Comparison of ENCODE assay signal across 26 mouse cellular contexts in genomic region chr1:178419608-178420007, GRCm38 (mm10).
"Had no signal": no experiment of that assay in that cellular context is flagged by ENCODE, and none has a peak within 500 bp of the region (broad histone marks: within the 10 kb centered on the region; RNA-seq: fewer than 3 reads in every experiment).

No protein-coding gene starts in this region.

- H3K27me3 ChIP-seq: heart, embryonic 13.5 days; heart, embryonic 15.5 days; hindbrain, embryonic 12.5 days; intestine, embryonic 15.5 days; kidney, embryonic 15.5 days; limb, embryonic 12.5 days had no signal

- DNase-seq: gastrocnemius, adult 2 months; gastrocnemius, postnatal 10 days; gastrocnemius, postnatal 25 days; heart, adult 11 months; heart, adult 2 months; heart, postnatal 14 days; heart, postnatal 36 days; kidney, adult 18-20 months; kidney, adult 8-10 months; kidney, postnatal 14 days; kidney, postnatal 4 days; liver had no signal

- H3K4me1 ChIP-seq: heart, embryonic 13.5 days; heart, embryonic 15.5 days; hindbrain, embryonic 12.5 days; intestine, embryonic 15.5 days; kidney, embryonic 15.5 days had no signal

- H3K27ac ChIP-seq: gastrocnemius, adult 2 months; heart, adult 2 months; heart, embryonic 13.5 days; heart, embryonic 15.5 days; hindbrain, embryonic 12.5 days; hindbrain, embryonic 14.5 days; intestine, embryonic 15.5 days; layer of hippocampus, adult 2 months; left cerebral cortex, adult 2 months; limb, embryonic 10.5 days; limb, embryonic 12.5 days had no signal

- H3K36me3 ChIP-seq: heart, embryonic 13.5 days; heart, embryonic 15.5 days; hindbrain, embryonic 12.5 days; intestine, embryonic 15.5 days; kidney, embryonic 15.5 days; limb, embryonic 10.5 days; limb, embryonic 12.5 days had no signal

- H3K9ac ChIP-seq: heart, embryonic 13.5 days; heart, embryonic 15.5 days; hindbrain, embryonic 12.5 days; hindbrain, embryonic 14.5 days; intestine, embryonic 15.5 days; kidney, embryonic 15.5 days; limb, embryonic 12.5 days had no signal

- ATAC-seq: hindbrain, embryonic 16.5 days; inflammation-experienced regulatory T-cells, adult 6 months; intestine, embryonic 15.5 days; intestine, postnatal 0 days had no signal

- H3K4me3 ChIP-seq: gastrocnemius, adult 2 months; heart, adult 2 months; heart, embryonic 13.5 days; heart, embryonic 15.5 days; hindbrain, embryonic 12.5 days; intestine, embryonic 15.5 days; kidney, embryonic 15.5 days; layer of hippocampus, adult 2 months; left cerebral cortex, adult 2 months; limb, embryonic 10.5 days; limb, embryonic 12.5 days had no signal

- H3K9me3 ChIP-seq: heart, embryonic 13.5 days; heart, embryonic 15.5 days; hindbrain, embryonic 12.5 days; intestine, embryonic 15.5 days; kidney, embryonic 15.5 days; limb, embryonic 10.5 days; limb, embryonic 12.5 days had no signal

- H3K4me2 ChIP-seq: heart, embryonic 11.5 days; heart, embryonic 13.5 days; heart, embryonic 15.5 days; hindbrain, embryonic 12.5 days; hindbrain, embryonic 14.5 days; intestine, embryonic 15.5 days; kidney, embryonic 15.5 days; limb, embryonic 12.5 days had no signal
